Mouse (Mus musculus) lung, embryonic 14.5 days (tissue): ENCODE data around the gene Tspoap1. TPM values are rescaled to one million over a fixed set of nuclear protein-coding genes. Genes with fewer than 3 reads are reported as not detected.

ENCODE experiments used
- ATAC-seq: fragments of 200-750 bp; cut with Nextera tagmentation; 2 replicates; pipeline ENCODE4 v1.8.0; 2017; ENCODE audit warnings: mild to moderate bottlenecking, moderate TSS enrichment, moderate library complexity; ENCODE audit not compliant: insufficient read depth
- DNase-seq: peaks from one replicate; pipeline ENCODE4 v3.0.0-alpha.2; 2015
- H3K27ac ChIP-seq: fragments of 300-500 bp; sonication (generic); 2 replicates; pipeline ENCODE4 v1.5.1; 2014; ENCODE audit warnings: low read depth, mild to moderate bottlenecking, moderate library complexity
- H3K27me3 ChIP-seq: fragments of 300-500 bp; sonication (generic); 2 replicates; pipeline ENCODE4 v1.6.1; 2014; ENCODE audit warnings: low read length, control low read depth; ENCODE audit not compliant: insufficient read depth
- H3K36me3 ChIP-seq: fragments of 300-500 bp; sonication (generic); 2 replicates; pipeline ENCODE4 v1.6.1; 2014; ENCODE audit warnings: control low read depth; ENCODE audit not compliant: insufficient read depth
- H3K4me1 ChIP-seq: fragments of 300-500 bp; sonication (generic); 2 replicates; pipeline ENCODE4 v1.6.1; 2014; ENCODE audit warnings: antibody characterized with exemption, control low read depth; ENCODE audit not compliant: insufficient read depth
- H3K4me2 ChIP-seq: fragments of 300-500 bp; sonication (generic); 2 replicates; pipeline ENCODE4 v1.6.1; 2014; ENCODE audit warnings: mild to moderate bottlenecking
- H3K4me3 ChIP-seq: fragments of 300-500 bp; sonication (generic); 2 replicates; pipeline ENCODE4 v1.5.1; 2014; ENCODE audit warnings: low read depth, low read length
- H3K9ac ChIP-seq: fragments of 300-500 bp; sonication (generic); 2 replicates; pipeline ENCODE4 v1.6.1; 2014
- H3K9me3 ChIP-seq: fragments of 300-500 bp; sonication (generic); 2 replicates; pipeline ENCODE4 v1.6.1; 2016; ENCODE audit warnings: low read depth, low read length, control low read depth
- CTCF ChIP-seq: IDR thresholded peaks from 2 replicates; pipeline ENCODE4 v1.5.1; 2016; ENCODE audit warnings: antibody characterized with exemption, low read depth
- WGBS: fragments of 180-500 bp; shearing (Covaris S2); extraction: QIAGEN DNeasy Blood & Tissue Kit; methylation state at CpG from one replicate; pipeline ENCODE4 v1.1.7; 2014; 5-methylcytosine and 5-hydroxymethylcytosine counted together
- polyA plus RNA-seq: library from polyadenylated mRNA; unstranded; fragments of >200 nt; fragmentation: Nextera tagmentation; extraction: Ambion mirVana; gene quantifications from 2 replicates; pipeline ENCODE4 v1.2.1, GENCODE M21; 2014

The Tspoap1 gene
- polyA plus RNA-seq, result 1.5 and 2.5 TPM in 2 replicates

DNA sequence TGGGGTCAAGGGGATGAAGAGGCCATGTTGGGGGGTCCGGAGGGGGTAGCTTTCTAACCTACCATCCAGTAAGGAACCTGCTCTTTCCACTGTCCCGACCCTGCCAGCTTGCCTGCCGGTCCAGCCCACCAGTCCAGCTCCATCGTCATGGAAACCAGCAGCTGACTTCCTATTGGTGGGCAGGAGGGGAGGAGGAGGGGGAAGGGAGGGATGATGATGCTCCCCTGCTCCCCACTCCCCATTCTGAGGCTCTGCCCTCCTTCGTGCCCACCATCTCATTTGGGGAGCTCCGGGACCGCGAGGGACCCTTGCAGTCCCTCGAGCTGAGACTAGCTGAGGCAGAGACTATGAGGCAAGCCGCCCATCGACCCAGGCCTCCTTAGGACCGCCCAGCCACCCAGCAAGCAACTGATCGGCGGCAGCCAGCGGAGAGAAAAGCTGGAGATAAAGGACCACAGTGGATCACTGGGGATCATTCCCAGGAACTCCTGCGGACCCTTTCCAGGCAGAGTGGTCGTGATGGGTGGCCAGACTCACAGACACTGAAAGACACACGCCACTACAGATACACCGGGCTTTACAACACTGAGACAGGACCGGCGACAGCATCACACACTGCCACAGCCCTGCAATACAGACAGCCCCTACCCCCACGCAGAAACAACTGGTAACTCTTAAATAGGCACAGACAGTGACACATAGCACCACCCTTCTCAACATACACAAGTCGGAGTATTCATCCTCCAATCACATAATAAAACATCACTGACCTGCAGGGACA, at the start of gene Tspoap1:
TSS of gene Tspoap1 (plus strand) at position 241 of the 781 bp plus-strand sequence.
- Histone ChIP-seq H3K27me3 (peaks cover 62% of the 10 kb centered on the region), H3K27ac (no peak within 1 kb of the TSS), H3K4me2 (no peak within 1 kb of the TSS), H3K9ac (no peak within 1 kb of the TSS), H3K9me3 (no peaks in the 10 kb centered on the region), H3K36me3 (no peaks in the 10 kb centered on the region), H3K4me3 (no peak within 1 kb of the TSS), H3K4me1 (0 out of 2 replicates have a peak, but pooled peaks cover 4% of the 10 kb centered on the region)
- WGBS, result 9% methylated on average over 23 of the region's 23 CpGs
- no peak for ATAC-seq
- no peak for DNase-seq
- no peak for TF ChIP-seq CTCF

DNA sequence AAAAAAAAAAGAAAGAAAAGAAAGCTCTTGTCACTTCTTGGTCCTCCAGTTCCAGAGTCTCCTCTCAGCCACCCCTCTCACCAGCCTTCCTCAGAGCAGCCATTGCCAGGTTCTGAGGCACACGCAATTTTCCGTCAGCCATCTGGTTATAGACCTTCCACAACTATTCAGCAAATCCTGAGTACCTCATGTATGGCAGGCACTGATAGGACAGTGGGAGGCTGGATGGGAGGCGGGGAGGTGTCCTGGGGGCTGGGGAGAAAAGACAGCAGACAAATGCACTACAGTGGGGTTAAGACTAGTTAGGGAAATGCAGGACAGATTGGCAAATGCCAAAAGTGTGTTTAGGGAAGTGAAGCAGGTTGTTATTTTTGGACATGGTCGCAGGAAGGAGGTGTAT, 48.2 kb upstream of the Tspoap1 start:
- Histone ChIP-seq H3K4me2 (no peak overlapping the region), H3K9ac (no peak overlapping the region), H3K4me1 (no peaks in the 10 kb centered on the region; the same call in 1 of the 2 replicates), H3K9me3 (no peaks in the 10 kb centered on the region), H3K36me3 (no peaks in the 10 kb centered on the region), H3K27me3 (no peaks in the 10 kb centered on the region), H3K4me3 (no peak overlapping the region), H3K27ac (no peak overlapping the region)
- 71% methylated on average over 4 of the region's 4 CpGs for WGBS
- no peak for TF ChIP-seq CTCF
- ATAC-seq, result no peak
- DNase-seq, result no peak

DNA sequence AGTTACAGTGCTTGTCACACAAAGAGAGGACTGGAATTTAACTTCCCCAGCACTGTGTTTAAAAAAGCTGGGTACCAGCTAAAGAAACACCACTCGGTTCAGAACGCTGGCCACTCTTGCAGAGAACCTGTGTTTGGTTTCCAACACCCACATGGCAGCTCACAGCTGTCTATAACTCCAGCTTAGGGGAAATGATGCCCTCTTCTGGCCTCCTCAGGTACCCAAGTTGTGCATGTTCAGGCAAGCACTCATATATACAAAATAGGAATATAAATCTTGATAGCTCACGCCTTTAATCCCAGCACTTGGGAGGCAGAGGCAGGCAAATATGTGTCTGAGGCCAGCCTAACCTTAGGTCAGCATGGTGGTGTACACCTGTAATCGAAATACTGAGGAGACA, 44.3 kb upstream of the Tspoap1 start:
- Histone ChIP-seq H3K4me2 (no peak overlapping the region), H3K9me3 (no peaks in the 10 kb centered on the region), H3K4me1 (no peaks in the 10 kb centered on the region), H3K36me3 (no peaks in the 10 kb centered on the region), H3K27me3 (no peaks in the 10 kb centered on the region), H3K9ac (no peak overlapping the region), H3K27ac (no peak overlapping the region), H3K4me3 (no peak overlapping the region)
- DNase-seq (no peak), ATAC-seq (no peak)
- 72% methylated on average over 4 of the region's 4 CpGs for whole genome bisulfite sequencing
- TF ChIP-seq CTCF, result no peak

DNA sequence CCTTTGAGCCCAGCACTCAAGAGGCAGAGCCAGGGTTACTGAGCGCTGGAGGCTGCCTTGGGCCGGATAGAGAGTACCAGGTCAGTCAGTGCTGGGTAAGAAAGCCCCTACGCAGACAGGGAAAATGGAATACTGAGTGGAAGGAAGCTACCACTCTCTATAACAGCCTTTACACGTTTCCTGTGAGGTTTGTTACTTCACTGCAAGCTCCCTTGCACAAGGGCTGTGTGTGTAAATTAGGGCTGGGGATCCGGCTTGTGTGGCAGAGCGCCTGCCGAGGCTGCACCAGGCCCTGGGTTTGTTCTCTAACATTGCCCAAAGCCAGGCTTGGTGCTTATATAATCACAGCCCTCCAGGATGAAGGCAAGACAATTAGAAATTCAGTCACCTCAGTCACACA, 40.8 kb upstream of the Tspoap1 start:
- H3K4me3 ChIP-seq, result no peak overlapping the region
- H3K27me3 ChIP-seq, result no peaks in the 10 kb centered on the region
- H3K36me3 ChIP-seq, result no peaks in the 10 kb centered on the region
- WGBS, result 62% methylated on average over 7 of the region's 7 CpGs
- TF ChIP-seq CTCF, result no peak
- H3K9me3 ChIP-seq, result no peaks in the 10 kb centered on the region
- ATAC-seq (no peak), DNase-seq (no peak)
- H3K4me1 ChIP-seq, result no peaks in the 10 kb centered on the region
- no peak overlapping the region for H3K9ac ChIP-seq
- H3K27ac ChIP-seq, result no peak overlapping the region
- no peak overlapping the region for H3K4me2 ChIP-seq

DNA sequence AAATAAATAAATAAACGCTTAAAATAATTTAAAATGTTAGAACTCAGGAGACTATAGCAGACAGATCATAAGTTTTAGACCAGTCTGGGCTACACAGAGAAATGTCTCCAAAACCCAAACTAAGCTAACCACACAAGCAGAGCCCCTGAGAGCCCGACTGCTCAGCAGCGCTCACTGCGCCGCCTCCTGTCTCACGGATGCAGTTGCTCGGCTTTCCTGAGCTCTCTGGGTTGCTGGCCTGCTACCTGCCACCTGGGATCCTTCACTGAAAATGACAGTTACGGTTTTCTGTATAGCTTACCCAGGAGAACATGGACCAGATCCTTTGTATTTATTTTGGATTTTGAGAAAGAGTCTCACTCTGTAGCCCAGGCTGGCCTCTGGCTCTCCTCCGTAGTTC, 40.0 kb upstream of the Tspoap1 start:
- Histone ChIP-seq H3K36me3 (no peaks in the 10 kb centered on the region), H3K27ac (no peak overlapping the region), H3K9me3 (no peaks in the 10 kb centered on the region), H3K4me3 (no peak overlapping the region), H3K4me2 (no peak overlapping the region), H3K27me3 (no peaks in the 10 kb centered on the region), H3K4me1 (peaks cover 2% of the 10 kb centered on the region; the same call in 1 of the 2 replicates), H3K9ac (no peak overlapping the region)
- no peak for ATAC-seq
- TF ChIP-seq CTCF, result peak; percentile 30
- DNase-seq, result no peak
- 41% methylated on average over 9 of the region's 9 CpGs for WGBS

DNA sequence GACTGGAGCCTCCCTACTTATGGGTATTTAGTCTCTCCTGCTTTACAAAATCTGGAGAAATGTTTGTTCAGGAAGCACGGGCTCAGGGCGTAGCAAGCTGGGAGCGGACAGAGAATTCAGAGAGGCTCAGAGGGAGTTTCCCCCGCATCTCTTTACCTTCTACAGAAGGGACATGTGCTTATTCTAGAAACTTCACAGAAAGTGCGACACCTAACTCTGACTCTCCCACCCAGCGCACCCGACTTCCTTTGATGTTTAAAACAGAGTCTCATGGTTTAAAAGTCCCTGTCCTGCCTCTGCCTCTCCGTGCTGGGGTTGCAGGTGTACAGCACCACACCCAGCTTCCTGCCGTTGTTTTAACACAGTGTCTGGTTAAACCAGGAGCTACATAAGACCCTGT, 39.5 kb upstream of the Tspoap1 start:
- no peak for TF ChIP-seq CTCF
- no peaks in the 10 kb centered on the region for H3K36me3 ChIP-seq
- H3K4me2 ChIP-seq, result no peak overlapping the region
- H3K9ac ChIP-seq, result no peak overlapping the region
- no peak overlapping the region for H3K4me3 ChIP-seq
- ATAC-seq (no peak), DNase-seq (no peak)
- WGBS, result 56% methylated on average over 9 of the region's 9 CpGs
- H3K4me1 ChIP-seq, result peaks cover 6% of the 10 kb centered on the region; the same call in 1 of the 2 replicates
- no peaks in the 10 kb centered on the region for H3K9me3 ChIP-seq
- no peaks in the 10 kb centered on the region for H3K27me3 ChIP-seq
- no peak overlapping the region for H3K27ac ChIP-seq

DNA sequence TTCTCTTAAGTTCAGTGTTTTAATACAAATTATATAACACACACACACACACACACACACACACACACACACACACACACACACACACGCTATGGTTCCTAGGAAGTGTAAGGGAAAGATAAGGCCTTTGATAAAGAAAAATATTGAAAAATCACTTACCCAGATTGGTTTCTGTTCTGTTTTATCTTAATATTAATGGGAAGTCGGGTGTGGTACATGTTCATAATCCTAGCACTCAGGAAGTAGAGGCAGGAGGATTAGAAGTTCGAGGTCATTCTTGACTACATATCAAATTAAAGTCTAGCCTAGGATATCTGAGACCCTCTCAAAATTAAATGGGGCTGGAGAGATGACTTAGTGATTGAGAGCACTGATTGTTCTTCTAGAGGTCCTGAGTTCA, 38.2 kb upstream of the Tspoap1 start:
- no peak overlapping the region for H3K4me2 ChIP-seq
- no peak overlapping the region for H3K27ac ChIP-seq
- no peaks in the 10 kb centered on the region for H3K36me3 ChIP-seq
- 67% methylated on average over 3 of the region's 3 CpGs for WGBS
- no peak overlapping the region for H3K9ac ChIP-seq
- peaks cover 16% of the 10 kb centered on the region for H3K4me1 ChIP-seq
- TF ChIP-seq CTCF, result no peak
- H3K27me3 ChIP-seq, result no peaks in the 10 kb centered on the region
- no peak overlapping the region for H3K4me3 ChIP-seq
- no peak for ATAC-seq
- H3K9me3 ChIP-seq, result no peaks in the 10 kb centered on the region
- DNase-seq, result no peak
